Mouse (Mus musculus): Measurements from ENCODE around the gene Fasl.

The Fasl gene

GRCm38 (mm10) chr1:161756547-161756946 is 31.7 kb downstream of the Fasl start:
- no peak for DNase-seq

GRCm38 (mm10) chr1:161751311-161751710 is 37.0 kb downstream of the Fasl start:
- DNase-seq, result peak; percentile 74

GRCm38 (mm10) chr1:161750471-161751041 is 37.7 kb downstream of the Fasl start:
- peak; percentile 60 for DNase-seq

DNA sequence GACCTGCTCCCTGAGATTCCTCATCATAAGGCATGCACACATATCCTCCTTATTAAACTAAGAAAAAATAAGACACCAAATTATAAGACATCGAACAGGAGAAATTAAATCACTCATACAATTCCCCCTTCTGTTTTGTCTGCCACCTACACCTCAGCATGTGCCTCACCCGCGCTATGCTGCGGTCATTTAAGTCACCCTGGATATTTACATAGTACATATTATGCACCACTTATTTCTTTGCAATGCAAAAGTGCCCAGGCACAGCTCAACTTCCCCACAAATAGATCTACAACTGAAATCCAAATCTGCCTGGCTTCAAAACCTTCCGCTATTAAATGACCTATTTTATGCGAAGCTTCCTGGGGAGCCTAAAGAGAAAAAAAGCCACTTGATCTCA is 39.6 kb downstream of the Fasl start:
- DNase-seq, result no peak

- DNase-seq, result peak; percentile 77
Observed at GRCm38 (mm10) chr1:161748138-161748537, 40.2 kb downstream of the Fasl start.

DNA sequence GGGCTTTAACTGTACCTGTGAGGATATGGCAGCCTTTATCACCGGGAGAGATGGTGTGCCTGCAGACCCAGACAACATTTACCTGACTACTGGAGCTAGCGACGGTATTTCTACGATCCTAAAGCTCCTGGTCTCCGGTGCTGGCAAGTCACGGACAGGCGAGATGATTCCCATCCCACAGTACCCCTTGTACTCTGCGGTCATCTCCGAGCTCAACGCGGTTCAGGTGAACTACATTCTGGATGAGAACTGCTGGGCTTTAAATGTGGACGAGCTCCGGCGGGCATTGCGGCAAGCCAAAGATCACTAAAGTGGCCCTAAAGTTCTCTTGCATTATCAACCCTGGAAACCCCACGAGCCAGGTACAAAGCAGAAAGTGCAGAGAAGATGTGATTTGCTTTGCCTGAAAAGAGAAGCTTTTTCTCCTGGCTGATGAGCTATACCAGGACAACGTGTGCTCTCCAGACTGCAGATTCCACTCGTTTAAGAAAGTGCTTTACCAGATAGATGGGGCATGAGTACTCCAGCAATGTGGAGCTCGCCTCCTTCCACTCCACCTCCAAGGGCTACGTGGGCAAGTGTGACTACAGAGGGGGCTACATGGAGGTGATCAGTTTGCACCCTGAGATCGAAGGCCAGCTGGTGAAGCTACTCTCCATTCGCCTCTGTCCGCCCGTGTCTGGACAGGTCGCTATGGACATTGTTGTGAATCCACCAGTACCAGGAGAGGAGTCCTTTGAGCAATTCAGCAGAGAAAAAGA is 41.6 kb downstream of the Fasl start:
- no peak for DNase-seq

GRCm38 (mm10) chr1:161744855-161745254 is 43.4 kb downstream of the Fasl start:
- no peak for DNase-seq

GRCm38 (mm10) chr1:161744209-161744608 is 44.1 kb downstream of the Fasl start:
- no peak for DNase-seq

GRCm38 (mm10) chr1:161742481-161743267 is 45.6 kb downstream of the Fasl start:
- no peak for DNase-seq

DNA sequence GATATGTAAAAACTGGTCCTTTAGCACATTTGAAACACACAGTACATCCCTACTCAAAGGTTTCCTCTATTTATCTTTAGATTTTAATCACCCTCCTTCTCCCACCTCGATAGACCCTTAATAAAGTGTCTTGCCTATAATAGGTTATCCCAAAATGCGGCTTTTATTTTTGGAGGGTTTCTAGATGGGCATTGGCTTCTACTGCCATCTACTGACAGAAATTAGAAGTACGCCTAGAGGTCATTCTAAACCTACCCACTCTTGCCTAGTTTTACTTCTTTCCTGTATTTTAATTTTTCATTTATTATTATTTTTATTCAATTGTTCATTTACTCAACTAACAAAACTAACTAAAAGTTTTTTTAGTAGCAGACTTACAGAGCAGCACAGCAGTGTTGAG is 51.4 kb downstream of the Fasl start:
- no peak for DNase-seq

DNA sequence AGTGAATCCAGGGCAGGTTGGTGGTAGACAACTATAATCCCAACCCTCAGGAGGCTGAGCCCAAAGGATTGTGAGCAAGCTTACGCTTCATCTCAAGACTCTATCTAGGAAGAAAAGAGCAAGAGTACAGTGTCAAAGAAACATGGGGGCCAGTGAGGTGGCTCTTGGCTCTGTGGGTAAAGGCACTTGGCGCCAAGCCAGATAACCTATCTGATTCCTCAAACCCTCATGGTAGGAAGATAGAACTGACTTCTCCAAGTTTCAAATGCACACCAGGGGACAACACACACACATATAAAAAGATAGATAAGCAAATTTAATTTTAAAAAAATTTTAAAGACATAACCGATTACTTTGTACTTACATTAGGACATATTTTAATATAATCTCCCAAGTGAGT is 52.0 kb downstream of the Fasl start:
- DNase-seq, result no peak

DNA sequence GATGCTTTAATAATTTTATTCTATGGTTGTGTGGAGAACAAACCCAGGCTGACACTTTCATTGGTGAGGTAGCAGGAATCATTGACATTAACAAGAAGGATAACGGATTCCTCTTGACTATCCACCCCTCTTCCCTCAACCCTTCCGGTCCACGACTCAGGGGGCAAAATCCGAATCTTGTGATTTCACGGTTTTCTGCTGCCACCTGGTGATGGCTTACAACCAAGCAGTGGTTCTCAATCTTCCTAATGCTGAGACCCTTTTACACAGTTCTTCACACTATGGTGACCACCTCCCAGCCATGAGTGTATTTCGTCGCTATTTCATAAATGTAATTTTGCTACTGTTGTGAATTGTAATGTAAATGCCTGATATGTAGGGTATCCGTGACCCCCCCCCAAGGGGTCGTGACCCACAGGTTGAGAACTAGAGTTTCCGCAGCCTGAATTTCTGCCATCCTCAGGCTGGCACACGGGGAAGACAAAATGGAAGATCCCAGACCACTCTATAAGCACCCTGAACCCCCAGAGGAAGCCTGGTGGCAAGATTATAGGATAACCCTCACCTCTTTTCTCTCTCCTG is 52.7 kb downstream of the Fasl start:
- DNase-seq, result no peak

DNA sequence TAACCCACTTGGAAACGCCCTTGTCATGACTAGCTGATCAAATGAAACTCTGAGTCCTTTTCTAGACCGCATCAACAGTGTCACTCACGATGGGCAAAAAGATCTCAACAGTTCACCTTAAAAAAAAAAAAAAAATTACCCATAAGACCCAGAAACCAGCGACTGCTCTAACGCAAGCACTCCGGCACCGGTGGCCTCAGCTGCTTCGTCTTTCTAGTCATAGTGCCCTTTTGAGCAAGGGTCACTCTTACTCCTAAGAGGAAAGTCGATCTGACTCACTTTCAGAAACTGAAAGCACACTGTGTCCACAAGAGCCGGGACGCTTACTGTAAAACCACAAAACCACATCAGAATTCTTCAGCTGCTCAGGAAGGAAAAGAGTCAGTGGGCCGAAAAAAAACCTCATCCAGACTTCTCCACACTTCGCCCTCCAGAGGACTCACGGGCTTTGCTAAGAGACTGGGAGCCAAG is 53.5 kb downstream of the Fasl start:
- DNase-seq, result no peak

GRCm38 (mm10) chr1:161734314-161734713 is 54.0 kb downstream of the Fasl start:
- DNase-seq, result no peak

Measured in liver (tissue).